Mouse (Mus musculus) NIH3T3 (cell line): Measurements from ENCODE around the gene Gstm6.
"Not testable (repeated sequence)": the region's sequence is repeated elsewhere in the genome, so short reads cannot be mapped to it uniquely, and the experiment has no call there.

Experiments used
- DNase-seq: peaks from one replicate; pipeline ENCODE4 v3.0.0-alpha.2; 2012; ENCODE audit warnings: low read depth

Gstm6 gene

GRCm38 (mm10) chr3:107889236-107889635, 54.3 kb downstream of the Gstm6 start:
- not testable (repeated sequence) for DNase-seq
